Mouse (Mus musculus) small intestine, adult 2 months (tissue): ENCODE results near the gene Luc7l.

ENCODE experiments used
- CTCF ChIP-seq: fragments of 200-500 bp; IDR thresholded peaks from 2 replicates; pipeline ENCODE4 v1.5.1; 2012; ENCODE audit warnings: low read depth, mild to moderate bottlenecking, control low read depth, inconsistent platforms, low read length, moderate library complexity, mixed read lengths; ENCODE audit not compliant: insufficient replicate concordance, insufficient read length; ENCODE audit errors: extremely low read depth
- POLR2A ChIP-seq: fragments of 200-500 bp; IDR thresholded peaks from 2 replicates; pipeline ENCODE4 v1.6.1; 2012; ENCODE audit warnings: low read depth, mild to moderate bottlenecking, control low read depth, inconsistent platforms, low read length, moderate library complexity

- TF ChIP-seq CTCF (no peak), POLR2A (no peak)
Observed at GRCm38 (mm10) chr17:26206392-26206791, 46.3 kb upstream of the Luc7l start.
